Mouse (Mus musculus): ENCODE data around the gene Ywhaq. TPM values are rescaled to one million over a fixed set of nuclear protein-coding genes. Genes with fewer than 3 reads are reported as not detected.

The Ywhaq gene
- polyA plus RNA-seq, 1 experiment, result 84.6 TPM

- no peak overlapping the region for H3K4me3 ChIP-seq (replicated peaks; ENCODE audit: control insufficient read depth, low read depth, low read length)
- peaks cover 2% of the 10 kb centered on the region; the same call in 1 of the 2 replicates for H3K4me1 ChIP-seq (ENCODE audit: control insufficient read depth, insufficient read depth, low read length)
- H3K27ac ChIP-seq (ENCODE audit: control insufficient read depth, insufficient read depth, low read depth, low read length, poor library complexity), result no peak overlapping the region
- 18% methylated on average over 5 of the region's 5 CpGs for WGBS
- TF ChIP-seq CTCF (IDR thresholded peaks at IDR 0.05; ENCODE audit: control insufficient read depth, insufficient read depth, low read length) (no peak), POLR2A (IDR thresholded peaks at IDR 0.05; ENCODE audit: borderline replicate concordance, control insufficient read depth, low read depth, low read length) (no peak)
Observed at GRCm38 (mm10) chr12:21369087-21369410, 48.4 kb downstream of the Ywhaq start.

- no peak for TF ChIP-seq POLR2A (IDR thresholded peaks at IDR 0.05; ENCODE audit: borderline replicate concordance, control insufficient read depth, low read depth, low read length)
- no peak for TF ChIP-seq CTCF (IDR thresholded peaks at IDR 0.05; ENCODE audit: control insufficient read depth, insufficient read depth, low read length)
- WGBS, result 87% methylated on average over 9 of the region's 9 CpGs
- Histone ChIP-seq H3K4me3 (replicated peaks; ENCODE audit: control insufficient read depth, low read depth, low read length) (no peak overlapping the region), H3K27ac (ENCODE audit: control insufficient read depth, insufficient read depth, low read depth, low read length, poor library complexity) (no peak overlapping the region), H3K4me1 (ENCODE audit: control insufficient read depth, insufficient read depth, low read length) (peaks cover 2% of the 10 kb centered on the region; the same call in 1 of the 2 replicates)
Observed at GRCm38 (mm10) chr12:21368376-21369086, 48.9 kb downstream of the Ywhaq start.

- H3K4me3 ChIP-seq (replicated peaks; ENCODE audit: control insufficient read depth, low read depth, low read length), result no peak overlapping the region
- TF ChIP-seq CTCF (IDR thresholded peaks at IDR 0.05; ENCODE audit: control insufficient read depth, insufficient read depth, low read length), result no peak
- TF ChIP-seq POLR2A (IDR thresholded peaks at IDR 0.05; ENCODE audit: borderline replicate concordance, control insufficient read depth, low read depth, low read length), result no peak
- peaks cover 2% of the 10 kb centered on the region; the same call in 1 of the 2 replicates for H3K4me1 ChIP-seq (ENCODE audit: control insufficient read depth, insufficient read depth, low read length)
- WGBS, result 82% methylated on average over 10 of the region's 10 CpGs
- H3K27ac ChIP-seq (ENCODE audit: control insufficient read depth, insufficient read depth, low read depth, low read length, poor library complexity), result no peak overlapping the region
Observed at GRCm38 (mm10) chr12:21364624-21365435, 52.6 kb downstream of the Ywhaq start.

GRCm38 (mm10) chr12:21363195-21363594 is 54.2 kb downstream of the Ywhaq start:
- WGBS, result 89% methylated on average over 3 of the region's 3 CpGs

GRCm38 (mm10) chr12:21362686-21363085 is 54.8 kb downstream of the Ywhaq start:
- no peak for TF ChIP-seq POLR2A (IDR thresholded peaks at IDR 0.05; ENCODE audit: borderline replicate concordance, control insufficient read depth, low read depth, low read length)
- TF ChIP-seq CTCF (IDR thresholded peaks at IDR 0.05; ENCODE audit: control insufficient read depth, insufficient read depth, low read length), result no peak
- WGBS, result 66% methylated on average over 2 of the region's 2 CpGs
- Histone ChIP-seq H3K4me1 (ENCODE audit: control insufficient read depth, insufficient read depth, low read length) (no peaks in the 10 kb centered on the region), H3K4me3 (replicated peaks; ENCODE audit: control insufficient read depth, low read depth, low read length) (no peak overlapping the region), H3K27ac (ENCODE audit: control insufficient read depth, insufficient read depth, low read depth, low read length, poor library complexity) (no peak overlapping the region)

More at GRCm38 (mm10) chr12:21363195-21363594, 54.2 kb downstream of the Ywhaq start:
- H3K4me1 ChIP-seq (ENCODE audit: control insufficient read depth, insufficient read depth, low read length), result no peaks in the 10 kb centered on the region
- TF ChIP-seq POLR2A (IDR thresholded peaks at IDR 0.05; ENCODE audit: borderline replicate concordance, control insufficient read depth, low read depth, low read length), result no peak
- TF ChIP-seq CTCF (IDR thresholded peaks at IDR 0.05; ENCODE audit: control insufficient read depth, insufficient read depth, low read length), result no peak
- no peak overlapping the region for H3K4me3 ChIP-seq (replicated peaks; ENCODE audit: control insufficient read depth, low read depth, low read length)
- no peak overlapping the region for H3K27ac ChIP-seq (ENCODE audit: control insufficient read depth, insufficient read depth, low read depth, low read length, poor library complexity)

- no peak overlapping the region for H3K27ac ChIP-seq (ENCODE audit: control insufficient read depth, insufficient read depth, low read depth, low read length, poor library complexity)
- H3K4me1 ChIP-seq (ENCODE audit: control insufficient read depth, insufficient read depth, low read length), result no peaks in the 10 kb centered on the region
- WGBS, result 87% methylated on average over 8 of the region's 8 CpGs
- TF ChIP-seq POLR2A (IDR thresholded peaks at IDR 0.05; ENCODE audit: borderline replicate concordance, control insufficient read depth, low read depth, low read length), result no peak
- TF ChIP-seq CTCF (IDR thresholded peaks at IDR 0.05; ENCODE audit: control insufficient read depth, insufficient read depth, low read length), result no peak
- H3K4me3 ChIP-seq (replicated peaks; ENCODE audit: control insufficient read depth, low read depth, low read length), result no peak overlapping the region
Observed at GRCm38 (mm10) chr12:21353681-21354080, 63.8 kb downstream of the Ywhaq start.

- Histone ChIP-seq H3K4me1 (ENCODE audit: control insufficient read depth, insufficient read depth, low read length) (no peaks in the 10 kb centered on the region), H3K27ac (ENCODE audit: control insufficient read depth, insufficient read depth, low read depth, low read length, poor library complexity) (no peak overlapping the region), H3K4me3 (replicated peaks; ENCODE audit: control insufficient read depth, low read depth, low read length) (no peak overlapping the region)
- 91% methylated on average over 7 of the region's 7 CpGs for WGBS
- TF ChIP-seq CTCF (IDR thresholded peaks at IDR 0.05; ENCODE audit: control insufficient read depth, insufficient read depth, low read length), result no peak
- TF ChIP-seq POLR2A (IDR thresholded peaks at IDR 0.05; ENCODE audit: borderline replicate concordance, control insufficient read depth, low read depth, low read length), result no peak
Observed at GRCm38 (mm10) chr12:21350113-21350876, 67.1 kb downstream of the Ywhaq start.

GRCm38 (mm10) chr12:21346972-21347371 is 70.5 kb downstream of the Ywhaq start:
- 71% methylated on average over 7 of the region's 7 CpGs for WGBS
- no peak for TF ChIP-seq POLR2A (IDR thresholded peaks at IDR 0.05; ENCODE audit: borderline replicate concordance, control insufficient read depth, low read depth, low read length)
- no peak for TF ChIP-seq CTCF (IDR thresholded peaks at IDR 0.05; ENCODE audit: control insufficient read depth, insufficient read depth, low read length)
- H3K4me1 ChIP-seq (ENCODE audit: control insufficient read depth, insufficient read depth, low read length), result no peaks in the 10 kb centered on the region
- H3K4me3 ChIP-seq (replicated peaks; ENCODE audit: control insufficient read depth, low read depth, low read length), result no peak overlapping the region
- H3K27ac ChIP-seq (ENCODE audit: control insufficient read depth, insufficient read depth, low read depth, low read length, poor library complexity), result no peak overlapping the region

Measured in bone marrow, adult 2 months (tissue).